Mouse (Mus musculus) hindbrain, embryonic 12.5 days (tissue): ENCODE data around the gene Gm44790. TPM values are rescaled to one million over a fixed set of nuclear protein-coding genes. Genes with fewer than 3 reads are reported as not detected.
A peak's percentile ranks its signal among the peaks of the same experiment; 100 is the strongest.

Source experiments
- ATAC-seq: fragments of 200-750 bp; cut with Nextera tagmentation; 2 replicates; pipeline ENCODE4 v1.8.0; 2017; ENCODE audit warnings: moderate TSS enrichment; ENCODE audit not compliant: low FRiP score
- H3K27ac ChIP-seq: fragments of 300-500 bp; sonication (generic); 2 replicates; pipeline ENCODE4 v1.5.1; 2016; ENCODE audit warnings: mild to moderate bottlenecking
- H3K27me3 ChIP-seq: fragments of 300-500 bp; sonication (generic); 2 replicates; pipeline ENCODE4 v1.6.1; 2016; ENCODE audit warnings: mild to moderate bottlenecking
- H3K36me3 ChIP-seq: fragments of 300-500 bp; sonication (generic); 2 replicates; pipeline ENCODE4 v1.6.1; 2016; ENCODE audit warnings: mild to moderate bottlenecking
- H3K4me1 ChIP-seq: fragments of 300-500 bp; sonication (generic); 2 replicates; pipeline ENCODE4 v1.6.1; 2016
- H3K4me2 ChIP-seq: fragments of 300-500 bp; sonication (generic); replicated peaks from 2 replicates; pipeline ENCODE4 v1.6.1; 2016; ENCODE audit warnings: mild to moderate bottlenecking
- H3K4me3 ChIP-seq: fragments of 300-500 bp; sonication (generic); 2 replicates; pipeline ENCODE4 v1.5.1; 2016; ENCODE audit warnings: mild to moderate bottlenecking
- H3K9ac ChIP-seq: fragments of 300-500 bp; sonication (generic); 2 replicates; pipeline ENCODE4 v1.6.1; 2016; ENCODE audit warnings: mild to moderate bottlenecking, moderate library complexity
- H3K9me3 ChIP-seq: fragments of 300-500 bp; sonication (generic); replicated peaks from 2 replicates; pipeline ENCODE4 v1.6.1; 2016; ENCODE audit warnings: mild to moderate bottlenecking
- WGBS: fragments of 180-500 bp; shearing (Covaris S2); methylation state at CpG from one replicate; pipeline ENCODE4 v1.1.7; 2016; 5-methylcytosine and 5-hydroxymethylcytosine counted together
- polyA plus RNA-seq: library from polyadenylated mRNA; unstranded; fragments of >200 nt; fragmentation: Nextera tagmentation; extraction: Ambion mirVana; gene quantifications from 2 replicates; pipeline ENCODE4 v1.2.1, GENCODE M21; 2016

The Gm44790 gene
- polyA plus RNA-seq, 1 experiment from 2014 or later = not detected

GRCm38 (mm10) chr6:86395969-86396368 is 30.5 kb upstream of the Gm44790 start:
- WGBS = 32% methylated on average over 10 of the region's 10 CpGs
- no peak for ATAC-seq

GRCm38 (mm10) chr6:86396581-86397256 is 29.7 kb upstream of the Gm44790 start, which contains the start of gene Pcyox1:
Gene Pcyox1, minus strand, starts transcription at chr6:86397154.
- Histone ChIP-seq H3K4me3 (peak within 1 kb of the TSS; percentile 87), H3K36me3 (peaks cover 13% of the 10 kb centered on the region), H3K9ac (peak within 1 kb of the TSS; percentile 93), H3K27me3 (no peaks in the 10 kb centered on the region), H3K9me3 (no peaks in the 10 kb centered on the region), H3K4me1 (peaks cover 20% of the 10 kb centered on the region), H3K4me2 (peak within 1 kb of the TSS; percentile 70), H3K27ac (peak within 1 kb of the TSS; percentile 89)
- ATAC-seq = peak; percentile 95
- WGBS = under 1% methylated on average over 51 of the region's 51 CpGs

More at GRCm38 (mm10) chr6:86395969-86396368, 30.5 kb upstream of the Gm44790 start:
- H3K27ac ChIP-seq = peak overlapping the region; percentile 89
- no peaks in the 10 kb centered on the region for H3K9me3 ChIP-seq
- peak overlapping the region; percentile 87 for H3K4me3 ChIP-seq
- no peaks in the 10 kb centered on the region for H3K27me3 ChIP-seq
- H3K4me2 ChIP-seq = peak overlapping the region; percentile 70
- peaks cover 20% of the 10 kb centered on the region for H3K4me1 ChIP-seq
- peak overlapping the region; percentile 93 for H3K9ac ChIP-seq
- H3K36me3 ChIP-seq = peaks cover 21% of the 10 kb centered on the region

- H3K9me3 ChIP-seq = no peaks in the 10 kb centered on the region
- peaks cover 20% of the 10 kb centered on the region for H3K4me1 ChIP-seq
- 8% methylated on average over 14 of the region's 14 CpGs for WGBS
- H3K27me3 ChIP-seq = no peaks in the 10 kb centered on the region
- H3K4me2 ChIP-seq = peak overlapping the region; percentile 70
- H3K36me3 ChIP-seq = peaks cover 6% of the 10 kb centered on the region; the same call in 1 of the 2 replicates
- H3K9ac ChIP-seq = peak overlapping the region; percentile 93
- H3K27ac ChIP-seq = no peak overlapping the region
- no peak for ATAC-seq
- peak overlapping the region; percentile 87 for H3K4me3 ChIP-seq
Measured at GRCm38 (mm10) chr6:86397257-86397980, 29.0 kb upstream of the Gm44790 start.

GRCm38 (mm10) chr6:86398986-86399385 is 27.5 kb upstream of the Gm44790 start:
- no peak for ATAC-seq
- Histone ChIP-seq H3K4me3 (no peak overlapping the region), H3K9ac (no peak overlapping the region), H3K4me1 (peaks cover 18% of the 10 kb centered on the region), H3K27me3 (no peaks in the 10 kb centered on the region), H3K27ac (no peak overlapping the region), H3K4me2 (no peak overlapping the region), H3K36me3 (no peaks in the 10 kb centered on the region), H3K9me3 (no peaks in the 10 kb centered on the region)
- 81% methylated on average over 2 of the region's 2 CpGs for WGBS

- H3K27me3 ChIP-seq = no peaks in the 10 kb centered on the region
- H3K9ac ChIP-seq = no peak overlapping the region
- no peak overlapping the region for H3K4me2 ChIP-seq
- no peak for ATAC-seq
- H3K4me3 ChIP-seq = no peak overlapping the region
- WGBS = 94% methylated on average over 2 of the region's 2 CpGs
- no peaks in the 10 kb centered on the region for H3K9me3 ChIP-seq
- H3K4me1 ChIP-seq = peaks cover 8% of the 10 kb centered on the region
- no peaks in the 10 kb centered on the region for H3K36me3 ChIP-seq
- no peak overlapping the region for H3K27ac ChIP-seq
Measured at GRCm38 (mm10) chr6:86399995-86400394, 26.5 kb upstream of the Gm44790 start.

- Histone ChIP-seq H3K4me1 (no peaks in the 10 kb centered on the region), H3K27me3 (no peaks in the 10 kb centered on the region), H3K4me3 (peak overlapping the region; percentile 10; the same call in 1 of the 2 replicates), H3K36me3 (no peaks in the 10 kb centered on the region), H3K4me2 (peak overlapping the region; percentile 37), H3K9me3 (no peaks in the 10 kb centered on the region), H3K9ac (no peak overlapping the region), H3K27ac (no peak overlapping the region)
- ATAC-seq = no peak
- WGBS = 9% methylated on average over 9 of the region's 9 CpGs
Measured at GRCm38 (mm10) chr6:86400972-86401371, 25.5 kb upstream of the Gm44790 start.

GRCm38 (mm10) chr6:86402681-86403607 is 23.5 kb upstream of the Gm44790 start:
- H3K9me3 ChIP-seq = no peaks in the 10 kb centered on the region
- peak overlapping the region; percentile 84 for H3K4me3 ChIP-seq
- no peak overlapping the region for H3K27ac ChIP-seq
- H3K9ac ChIP-seq = no peak overlapping the region
- H3K36me3 ChIP-seq = peaks cover 4% of the 10 kb centered on the region; the same call in 1 of the 2 replicates
- 41% methylated on average over 12 of the region's 12 CpGs for WGBS
- no peaks in the 10 kb centered on the region for H3K27me3 ChIP-seq
- ATAC-seq = no peak
- peak overlapping the region; percentile 74 for H3K4me2 ChIP-seq
- peaks cover 12% of the 10 kb centered on the region for H3K4me1 ChIP-seq

- Histone ChIP-seq H3K4me2 (peak overlapping the region; percentile 74), H3K4me1 (peaks cover 12% of the 10 kb centered on the region), H3K27me3 (no peaks in the 10 kb centered on the region), H3K36me3 (peaks cover 4% of the 10 kb centered on the region; the same call in 1 of the 2 replicates), H3K27ac (peak overlapping the region; percentile 100), H3K9me3 (no peaks in the 10 kb centered on the region), H3K9ac (peak overlapping the region; percentile 100), H3K4me3 (peak overlapping the region; percentile 84)
- WGBS = under 1% methylated on average over 15 of the region's 15 CpGs
- ATAC-seq = peak; percentile 73
Measured at GRCm38 (mm10) chr6:86403728-86404099, 22.7 kb upstream of the Gm44790 start.

- ATAC-seq = peak; percentile 98
- peaks cover 12% of the 10 kb centered on the region for H3K4me1 ChIP-seq
- no peaks in the 10 kb centered on the region for H3K27me3 ChIP-seq
- peak within 1 kb of the TSS; percentile 100 for H3K9ac ChIP-seq
- H3K4me2 ChIP-seq = peak within 1 kb of the TSS; percentile 74
- H3K4me3 ChIP-seq = peak within 1 kb of the TSS; percentile 84
- WGBS = under 1% methylated on average over 62 of the region's 62 CpGs
- no peaks in the 10 kb centered on the region for H3K9me3 ChIP-seq
- peak within 1 kb of the TSS; percentile 100 for H3K27ac ChIP-seq
- peaks cover 4% of the 10 kb centered on the region; the same call in 1 of the 2 replicates for H3K36me3 ChIP-seq
Measured at GRCm38 (mm10) chr6:86404100-86404861, 22.2 kb upstream of the Gm44790 start, which contains the start of gene Tia1. Gene Tia1, plus strand, starts transcription at chr6:86404219.

GRCm38 (mm10) chr6:86404996-86405395 is 21.5 kb upstream of the Gm44790 start:
- Histone ChIP-seq H3K9ac (peak overlapping the region; percentile 100), H3K9me3 (no peaks in the 10 kb centered on the region), H3K27me3 (no peaks in the 10 kb centered on the region), H3K27ac (peak overlapping the region; percentile 100), H3K4me3 (peak overlapping the region; percentile 84), H3K36me3 (peaks cover 4% of the 10 kb centered on the region; the same call in 1 of the 2 replicates), H3K4me1 (peaks cover 16% of the 10 kb centered on the region), H3K4me2 (peak overlapping the region; percentile 74)
- ATAC-seq = no peak
- under 1% methylated on average over 11 of the region's 11 CpGs for WGBS

- H3K4me1 ChIP-seq = peaks cover 17% of the 10 kb centered on the region
- H3K9me3 ChIP-seq = no peaks in the 10 kb centered on the region
- H3K4me3 ChIP-seq = peak overlapping the region; percentile 27
- no peaks in the 10 kb centered on the region for H3K27me3 ChIP-seq
- H3K27ac ChIP-seq = no peak overlapping the region
- H3K9ac ChIP-seq = peak overlapping the region; percentile 41
- H3K4me2 ChIP-seq = peak overlapping the region; percentile 74
- peaks cover 4% of the 10 kb centered on the region; the same call in 1 of the 2 replicates for H3K36me3 ChIP-seq
- no peak for ATAC-seq
Measured at GRCm38 (mm10) chr6:86406306-86406705, 20.2 kb upstream of the Gm44790 start.
